Mouse (Mus musculus): ENCODE data around the gene Mpst.
A peak's percentile ranks its signal among the peaks of the same experiment; 100 is the strongest.

Mpst gene

DNA sequence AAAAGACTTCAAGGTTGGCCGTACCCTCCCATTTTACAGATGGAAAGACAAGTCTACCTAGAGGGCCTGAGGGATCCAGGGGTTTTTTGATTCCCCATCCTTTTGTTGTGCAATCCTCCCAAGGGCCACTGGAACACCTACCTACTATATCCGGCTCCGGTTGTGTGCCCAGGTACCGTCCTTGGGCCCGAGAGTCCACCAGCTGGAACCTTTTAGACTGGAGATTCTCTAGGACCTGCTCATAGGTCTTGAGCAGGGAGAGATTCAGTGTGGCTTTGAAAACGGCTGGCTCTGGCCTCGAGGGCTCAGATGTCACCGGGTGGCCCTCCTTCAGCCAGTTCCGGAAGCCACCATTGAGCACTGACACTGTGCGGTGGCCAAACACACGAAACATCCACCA lies 1.1 kb upstream of the Mpst start:
- no peak for DNase-seq

DNA sequence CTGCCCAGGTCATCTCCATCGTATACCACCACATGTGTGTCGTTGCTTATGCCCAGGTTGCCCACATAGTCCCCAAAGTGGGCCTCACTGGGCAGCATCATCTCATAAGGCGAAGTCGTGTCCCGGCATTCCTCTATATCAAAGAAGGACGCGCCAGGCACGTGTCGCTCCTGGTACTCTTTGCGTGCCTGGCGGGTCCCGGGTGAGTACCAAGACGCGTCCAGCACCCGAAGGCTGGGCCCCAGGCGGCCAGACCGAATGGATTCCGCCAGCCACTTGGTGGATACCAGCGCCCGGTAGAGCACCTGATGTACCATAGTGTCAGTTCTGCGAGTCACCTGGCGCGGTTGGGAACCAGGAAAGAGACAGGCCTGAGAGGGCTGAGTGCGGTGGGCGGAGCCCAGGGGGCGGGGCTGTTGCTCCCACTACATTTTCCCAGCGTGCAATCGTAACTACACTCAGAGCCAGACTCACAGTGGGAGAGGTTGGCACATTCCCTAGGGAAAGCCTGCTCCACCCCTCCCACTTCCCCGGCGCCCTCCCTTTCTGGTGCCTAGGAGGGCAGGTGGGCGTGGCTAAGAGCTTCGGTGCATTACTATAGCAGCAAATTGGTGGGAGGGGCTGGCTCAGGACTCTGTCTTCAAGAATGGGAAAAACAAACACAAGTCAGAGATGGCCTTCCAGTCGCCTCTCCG lies 552 bp upstream of the Mpst start, which contains the start of gene Tst:
Gene Tst, minus strand, starts transcription at position 391 of the 695 bp plus-strand sequence.
- peak; percentile 98 for DNase-seq

DNA sequence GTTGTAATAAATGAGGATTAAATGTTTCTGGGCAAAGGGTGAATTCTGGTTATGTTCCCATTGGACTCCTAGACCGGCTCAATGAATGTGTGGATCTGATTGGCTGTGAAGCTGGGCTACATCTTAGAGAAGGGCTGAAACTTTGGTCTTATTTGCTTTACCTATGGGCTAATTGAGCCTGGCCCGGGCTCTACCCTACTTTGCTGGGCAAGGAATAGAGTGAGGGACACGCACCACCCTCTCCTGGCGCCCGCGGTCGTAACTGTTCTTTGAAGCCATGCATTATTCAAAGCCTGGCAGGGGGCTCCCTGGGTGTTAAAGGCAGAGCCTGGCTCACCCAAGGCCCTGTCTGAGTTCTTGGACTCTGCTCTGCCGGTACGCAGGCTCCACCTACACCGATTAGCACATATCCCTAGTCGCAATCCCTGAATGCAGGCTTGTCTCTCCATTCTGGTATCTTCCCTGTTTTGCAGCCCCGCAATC lies 3.4 kb downstream of the Mpst start:
- peak; percentile 76 for DNase-seq

DNA sequence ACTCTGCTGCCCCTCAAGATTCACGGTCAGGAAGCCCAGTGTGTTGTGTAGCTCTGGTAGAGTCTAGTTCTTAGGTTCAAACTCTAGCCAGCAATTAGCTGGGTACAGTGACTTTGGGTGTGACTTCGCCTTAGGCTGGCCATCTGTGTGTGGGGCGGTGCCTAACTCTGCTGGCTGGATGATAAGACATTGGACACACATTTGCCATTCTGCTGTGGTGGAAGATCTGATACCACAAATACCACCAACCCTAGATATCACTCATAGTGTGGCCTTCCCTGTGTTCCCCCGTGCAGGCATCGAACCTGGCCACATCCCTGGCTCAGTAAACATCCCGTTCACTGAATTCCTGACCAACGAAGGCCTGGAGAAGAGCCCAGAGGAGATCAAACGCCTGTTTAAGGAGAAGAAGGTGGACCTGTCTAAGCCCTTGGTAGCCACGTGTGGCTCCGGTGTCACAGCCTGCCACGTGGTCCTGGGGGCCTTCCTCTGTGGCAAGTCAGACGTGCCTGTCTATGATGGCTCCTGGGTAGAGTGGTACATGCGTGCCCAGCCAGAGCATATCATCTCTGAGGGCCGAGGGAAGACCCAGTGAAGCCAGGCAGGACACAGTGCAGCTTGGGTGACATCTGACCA lies 7.0 kb downstream of the Mpst start:
- no peak for DNase-seq

DNA sequence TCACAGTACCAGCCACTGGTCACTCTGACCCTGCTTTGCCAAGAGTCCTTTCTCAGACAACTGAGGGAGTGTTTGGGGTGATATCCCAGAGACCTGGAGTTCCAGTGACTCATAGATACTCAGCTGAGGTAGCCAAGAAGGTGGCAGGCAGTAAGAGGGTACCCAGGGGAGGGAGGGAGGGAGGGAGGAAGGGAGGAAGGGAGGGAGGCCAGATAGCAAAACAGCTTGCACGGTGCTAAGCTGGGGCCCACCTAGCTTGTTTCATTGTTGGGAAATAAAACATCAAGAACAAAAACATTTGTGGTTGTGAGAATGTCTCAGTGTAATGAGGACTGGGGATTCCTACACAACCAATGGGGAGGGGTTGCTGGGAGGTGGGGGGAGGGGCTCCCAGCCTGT lies 7.5 kb downstream of the Mpst start:
- no peak for DNase-seq

DNA sequence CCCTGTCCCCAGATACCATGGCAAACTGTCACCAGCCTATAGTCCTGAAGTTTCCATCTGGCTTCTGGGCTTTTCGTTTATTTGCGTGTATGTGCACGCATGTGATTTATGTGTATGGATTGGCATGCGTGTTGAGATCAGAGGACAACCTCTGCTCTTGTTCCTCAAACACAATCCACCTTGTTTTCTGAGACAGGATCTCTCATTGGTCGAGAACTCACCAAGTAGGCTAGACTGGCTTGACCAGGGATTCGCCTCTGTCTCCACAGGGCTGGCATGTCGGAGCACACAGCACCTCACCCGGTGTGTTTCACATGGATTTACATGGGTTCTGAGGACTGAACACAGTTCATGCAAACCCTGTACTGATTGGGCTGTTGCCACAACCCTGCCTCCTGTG lies 7.9 kb downstream of the Mpst start:
- no peak for DNase-seq

DNA sequence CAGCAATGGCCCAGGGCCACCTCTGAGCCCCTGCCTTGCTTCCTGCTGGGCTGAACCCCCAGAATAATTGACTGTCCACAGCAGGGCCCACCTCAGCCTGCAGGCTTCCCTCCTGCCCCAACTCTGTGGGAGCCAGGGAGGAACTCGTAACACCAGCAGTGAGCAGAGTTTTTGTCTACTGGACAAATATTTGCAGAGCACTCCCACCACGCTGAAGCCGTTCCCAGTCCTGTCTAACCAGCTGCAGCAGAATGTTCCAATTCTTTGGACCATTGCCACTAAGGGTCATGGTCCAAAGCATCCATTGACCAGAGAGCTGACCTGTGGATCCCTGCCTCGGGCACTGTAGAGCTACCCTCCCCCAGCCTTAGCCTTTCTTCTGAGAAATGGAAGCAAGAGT lies 10.7 kb downstream of the Mpst start:
- peak; percentile 81 for DNase-seq

DNA sequence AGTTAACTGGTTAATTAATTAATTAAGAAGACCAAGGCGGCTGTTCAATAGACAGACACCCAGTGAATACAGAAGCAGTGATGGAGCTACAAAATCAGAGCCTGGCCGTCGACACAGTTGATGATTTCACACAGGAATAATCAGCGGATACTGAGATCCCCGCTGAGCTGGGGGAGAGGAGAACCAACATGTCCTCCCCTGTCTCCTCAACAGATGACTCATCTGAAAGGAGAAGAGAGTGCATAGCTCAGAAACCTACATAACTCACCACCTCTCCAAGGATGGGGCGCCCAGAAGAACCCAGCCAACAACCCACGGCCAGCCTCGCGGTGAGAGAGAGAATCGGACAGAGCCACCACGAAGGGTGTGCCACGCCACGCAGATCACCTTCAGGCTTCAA lies 14.2 kb downstream of the Mpst start:
- no peak for DNase-seq

DNA sequence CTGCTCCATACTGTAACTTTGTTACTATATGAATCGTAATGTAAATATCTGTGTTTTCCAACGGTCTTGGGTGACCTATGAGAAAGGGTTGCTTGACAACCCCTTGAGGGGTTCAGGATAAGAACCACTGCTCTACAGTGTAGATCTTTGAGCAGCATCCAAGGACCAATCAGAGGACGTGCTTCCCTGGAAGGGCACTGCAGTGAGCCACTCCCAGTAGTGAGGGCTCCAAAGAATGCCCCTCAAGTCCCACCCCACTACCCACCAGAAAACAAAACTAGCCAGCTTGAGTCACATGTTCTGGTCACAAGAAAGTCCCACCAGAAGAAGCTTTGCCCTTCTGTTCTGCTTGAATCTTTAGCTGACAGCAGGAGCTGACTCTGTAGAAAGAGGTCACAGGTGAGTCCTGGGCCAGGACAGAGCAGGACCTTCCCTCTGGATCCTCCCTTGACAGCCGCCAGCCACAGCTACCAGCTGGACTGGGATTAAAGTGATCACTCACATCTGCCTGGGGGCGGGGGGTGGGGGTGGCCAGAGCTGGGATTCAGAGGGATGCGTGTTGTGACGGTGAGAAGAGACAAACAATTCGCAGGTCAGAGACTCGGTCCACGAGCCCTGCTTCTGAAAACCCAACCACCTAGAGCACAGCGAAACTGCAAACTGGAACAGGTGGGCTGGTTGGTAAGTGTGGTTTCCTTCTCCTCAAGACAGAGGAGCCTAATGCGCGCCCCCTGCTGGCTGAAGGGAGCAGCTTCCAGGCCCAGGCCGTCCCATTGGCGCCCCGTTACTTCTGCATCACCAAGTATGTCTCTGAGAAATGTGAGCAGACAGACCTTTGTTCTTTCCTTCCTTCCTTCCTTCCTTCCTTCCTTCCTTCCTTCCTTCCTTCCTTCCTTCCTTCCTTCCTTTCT lies 16.1 kb downstream of the Mpst start:
- peak; percentile 82 for DNase-seq

DNA sequence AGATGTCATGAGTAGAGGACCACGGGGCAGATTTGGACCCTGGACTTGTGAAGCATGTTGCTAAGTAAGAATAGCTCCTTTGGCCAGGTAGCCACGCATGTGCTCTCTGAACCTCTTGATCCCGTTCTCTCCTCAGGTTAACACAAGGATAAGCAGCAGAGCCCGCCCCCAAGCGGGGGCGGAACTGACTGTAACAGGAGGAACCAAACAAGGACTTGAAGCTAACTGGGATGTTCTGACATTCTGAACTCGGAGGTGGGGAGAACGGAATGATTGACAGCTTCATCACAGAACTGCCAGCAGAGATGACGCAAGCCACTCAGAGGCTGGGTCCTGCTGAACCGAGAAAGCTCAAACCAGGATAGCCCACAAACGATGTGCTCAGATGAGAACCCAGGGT lies 18.3 kb downstream of the Mpst start:
- DNase-seq, result peak; percentile 72

DNA sequence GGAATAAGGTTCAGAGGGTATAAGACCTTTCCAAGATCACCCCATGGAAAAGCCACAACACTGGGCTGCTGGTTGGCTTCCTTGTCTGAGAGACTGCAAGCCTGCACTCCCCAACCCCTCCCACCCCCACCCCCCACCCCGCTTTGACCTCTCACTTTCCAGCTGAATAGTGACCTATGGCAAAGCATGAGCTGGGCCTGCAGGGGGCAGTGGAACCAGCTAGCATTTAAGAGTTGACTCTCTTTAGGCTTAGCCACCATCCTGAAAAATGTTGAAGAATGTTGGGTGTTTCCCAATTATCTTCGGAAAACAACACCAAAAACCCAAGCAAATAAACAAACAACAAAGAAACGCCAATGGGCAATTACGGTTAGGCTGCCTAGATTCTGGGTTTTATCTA lies 19.0 kb downstream of the Mpst start:
- DNase-seq, result no peak

DNA sequence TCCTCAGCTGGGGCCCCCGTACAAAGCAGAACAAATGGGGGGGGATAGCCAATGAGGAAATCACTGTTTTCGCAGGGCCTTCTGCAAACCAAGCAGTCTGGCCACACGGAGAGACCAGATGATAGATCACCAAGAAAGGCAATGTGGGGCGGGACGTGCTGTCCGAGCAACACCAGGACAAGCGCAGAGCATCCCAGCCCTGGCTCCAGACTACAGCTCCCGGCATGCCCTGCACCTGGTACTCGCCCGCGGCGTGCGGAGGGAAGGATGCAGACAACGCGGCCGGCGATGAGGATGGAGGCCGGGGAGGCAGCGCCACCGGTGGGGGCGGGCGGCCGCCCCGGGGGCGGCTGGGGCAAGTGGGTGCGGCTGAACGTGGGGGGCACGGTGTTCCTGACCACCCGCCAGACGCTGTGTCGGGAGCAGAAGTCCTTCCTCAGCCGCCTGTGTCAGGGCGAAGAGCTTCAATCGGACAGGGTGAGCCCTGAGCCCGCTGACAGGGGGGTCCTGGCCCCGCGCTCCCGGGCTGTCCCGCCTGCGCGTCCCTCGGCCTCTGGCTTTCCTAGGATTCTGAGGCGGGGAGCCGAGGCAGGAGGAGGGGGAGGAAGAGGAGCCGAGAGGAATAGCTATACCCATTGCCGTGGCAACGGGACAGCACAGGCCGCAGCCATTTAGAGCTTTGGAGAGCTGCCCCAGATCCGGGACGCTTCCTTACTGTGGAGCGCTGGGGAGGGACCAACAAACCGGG lies 22.3 kb downstream of the Mpst start, which contains the start of gene Kctd17:
Gene Kctd17, plus strand, starts transcription at position 174 of the 748 bp plus-strand sequence.
- peak; percentile 77 for DNase-seq

DNA sequence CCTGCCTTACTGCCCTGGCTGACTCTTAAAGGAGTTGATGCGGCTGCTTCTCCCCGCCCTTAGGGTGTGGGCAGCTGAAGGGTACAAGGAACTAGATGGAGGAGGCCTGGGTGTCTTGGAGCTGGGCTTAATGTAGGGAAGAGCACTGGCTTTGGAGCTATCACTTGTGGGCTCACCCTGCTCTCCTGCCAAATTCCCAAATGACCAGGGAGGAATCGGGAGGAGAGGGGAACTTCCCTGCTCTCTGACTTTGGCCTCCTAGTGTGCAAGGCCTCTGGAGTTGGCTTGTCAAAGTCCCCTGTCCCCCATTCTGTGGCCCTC lies 22.9 kb downstream of the Mpst start:
- no peak for DNase-seq

DNA sequence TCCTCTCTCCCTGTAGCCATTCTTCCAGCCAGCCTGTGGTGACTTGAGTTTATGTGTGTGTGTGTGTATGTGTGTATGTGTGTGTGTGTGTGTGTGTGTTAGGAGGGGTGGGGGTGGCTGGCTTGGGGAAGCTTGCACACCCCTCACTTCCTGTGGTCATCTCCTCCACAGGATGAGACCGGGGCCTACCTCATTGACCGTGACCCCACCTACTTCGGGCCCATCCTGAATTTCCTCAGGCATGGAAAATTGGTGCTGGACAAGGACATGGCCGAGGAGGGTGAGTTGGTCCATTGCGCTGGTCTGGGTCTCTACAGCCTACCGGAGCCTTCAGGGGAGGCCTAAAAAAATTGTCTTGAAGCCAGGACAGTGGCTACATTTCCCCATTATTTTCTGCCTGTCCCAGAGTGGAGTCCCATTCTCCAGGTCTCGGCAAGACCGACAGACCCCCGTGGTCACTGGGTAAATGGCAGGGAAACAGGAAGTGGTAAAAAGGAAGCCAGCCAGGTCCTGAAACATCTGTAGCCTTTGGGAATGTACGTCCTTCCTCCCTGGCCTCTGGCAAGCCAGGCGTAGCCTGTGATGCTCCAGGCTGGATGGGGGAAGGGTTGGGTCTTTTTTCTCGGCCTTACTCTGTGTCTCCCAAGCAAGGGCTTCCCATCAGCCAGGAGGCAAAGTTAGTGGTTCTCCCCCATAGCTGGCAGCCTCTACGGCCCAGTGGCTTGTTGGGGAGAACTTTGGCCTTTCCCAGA lies 23.8 kb downstream of the Mpst start:
- DNase-seq, result no peak

DNA sequence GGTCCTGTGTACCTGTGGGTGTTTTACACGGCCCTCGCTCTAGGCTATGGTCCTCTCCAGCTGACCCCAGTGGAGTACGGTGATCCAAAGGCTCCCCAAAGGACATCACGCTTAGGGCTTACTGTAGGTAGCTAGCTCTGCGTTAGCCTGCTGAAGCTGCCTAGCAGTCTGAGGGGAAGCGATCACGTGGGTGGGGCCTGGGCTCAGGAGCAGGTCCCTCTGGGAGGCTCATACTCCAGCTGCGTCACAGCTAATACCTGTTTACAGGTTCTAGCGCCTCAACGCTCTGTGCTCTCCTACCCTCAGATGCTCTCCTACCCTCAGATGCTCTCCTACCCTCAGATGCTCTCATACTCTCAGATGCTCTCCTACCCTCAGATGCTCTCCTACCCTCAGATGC lies 24.7 kb downstream of the Mpst start:
- DNase-seq, result no peak

DNA sequence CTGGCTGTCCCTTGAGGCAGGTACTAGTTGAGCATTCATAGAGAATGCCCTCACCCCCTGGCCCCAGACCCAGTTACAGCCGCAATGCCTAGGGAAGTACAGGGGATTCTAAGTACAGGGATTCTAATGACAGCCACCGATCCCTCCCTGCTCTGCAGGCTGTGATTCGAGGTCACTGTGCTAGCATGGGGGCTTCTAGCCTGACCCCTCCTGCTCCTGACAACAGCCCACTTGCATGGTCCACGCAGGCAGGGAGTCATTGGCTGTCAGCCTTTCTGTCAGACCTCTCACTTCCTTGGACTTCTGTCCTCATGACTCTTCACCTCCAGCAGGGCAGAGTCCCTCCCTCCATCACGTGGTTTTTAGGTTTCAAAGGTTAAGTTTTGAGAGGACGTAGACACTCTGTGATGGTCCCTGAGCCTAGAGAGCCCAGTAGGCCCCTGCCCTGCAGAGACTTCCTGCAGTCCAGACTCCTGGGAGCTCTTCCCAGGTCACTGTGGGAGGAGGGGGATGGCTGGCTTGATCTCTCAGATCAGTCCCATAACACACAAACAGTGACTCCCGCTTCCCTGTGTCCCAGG lies 25.4 kb downstream of the Mpst start:
- DNase-seq, result peak; percentile 68

DNA sequence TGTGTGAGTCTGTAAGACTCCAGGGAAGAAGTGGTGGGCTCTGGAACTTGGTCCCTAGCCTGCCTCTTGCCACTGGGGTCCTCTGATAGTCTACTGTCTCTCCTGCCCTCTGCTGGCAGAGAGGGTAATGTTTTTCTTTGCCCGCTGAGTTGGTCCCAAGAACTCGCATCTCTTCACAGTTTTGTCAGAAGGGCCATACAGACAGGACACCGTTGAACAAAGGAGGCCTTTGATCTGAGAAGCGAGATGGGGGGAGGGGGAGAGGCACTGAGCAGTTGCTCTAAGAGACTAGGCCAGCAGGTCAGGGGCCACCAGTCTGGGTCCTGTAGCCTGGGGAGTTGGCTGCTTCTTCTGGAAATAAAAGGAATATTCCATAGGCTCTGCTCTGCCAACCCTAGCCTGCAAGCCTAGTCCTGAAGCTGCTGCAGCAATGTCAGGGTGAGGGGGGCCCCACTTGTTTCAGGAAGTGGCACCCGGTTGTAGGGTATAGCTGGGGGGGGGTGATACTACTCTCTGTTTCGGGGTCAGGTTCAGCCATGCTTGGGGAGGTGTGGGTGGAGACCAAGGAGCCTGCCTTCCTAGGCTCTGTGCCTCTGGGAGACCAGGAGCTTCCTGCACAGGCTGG lies 28.8 kb downstream of the Mpst start:
- no peak for DNase-seq

DNA sequence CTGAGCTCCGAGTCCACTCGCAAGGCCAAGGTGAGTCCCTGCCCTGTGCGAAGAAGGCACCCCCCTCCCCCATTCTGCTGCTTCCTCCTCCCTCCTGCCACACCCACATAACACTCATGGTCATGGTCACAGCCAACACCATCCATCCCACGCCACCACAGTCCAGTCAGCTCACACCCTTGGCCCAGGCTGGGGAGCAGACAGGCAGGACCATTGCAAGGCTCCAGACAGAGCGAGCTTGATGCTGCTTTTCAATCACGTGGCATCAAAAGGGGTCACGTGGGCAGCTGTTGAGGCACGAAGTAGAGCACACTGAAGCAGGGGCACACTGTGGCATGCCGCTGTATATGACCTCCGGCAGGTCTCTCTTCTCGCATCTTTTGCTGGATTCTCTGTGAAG lies 29.5 kb downstream of the Mpst start:
- DNase-seq, result no peak

DNA sequence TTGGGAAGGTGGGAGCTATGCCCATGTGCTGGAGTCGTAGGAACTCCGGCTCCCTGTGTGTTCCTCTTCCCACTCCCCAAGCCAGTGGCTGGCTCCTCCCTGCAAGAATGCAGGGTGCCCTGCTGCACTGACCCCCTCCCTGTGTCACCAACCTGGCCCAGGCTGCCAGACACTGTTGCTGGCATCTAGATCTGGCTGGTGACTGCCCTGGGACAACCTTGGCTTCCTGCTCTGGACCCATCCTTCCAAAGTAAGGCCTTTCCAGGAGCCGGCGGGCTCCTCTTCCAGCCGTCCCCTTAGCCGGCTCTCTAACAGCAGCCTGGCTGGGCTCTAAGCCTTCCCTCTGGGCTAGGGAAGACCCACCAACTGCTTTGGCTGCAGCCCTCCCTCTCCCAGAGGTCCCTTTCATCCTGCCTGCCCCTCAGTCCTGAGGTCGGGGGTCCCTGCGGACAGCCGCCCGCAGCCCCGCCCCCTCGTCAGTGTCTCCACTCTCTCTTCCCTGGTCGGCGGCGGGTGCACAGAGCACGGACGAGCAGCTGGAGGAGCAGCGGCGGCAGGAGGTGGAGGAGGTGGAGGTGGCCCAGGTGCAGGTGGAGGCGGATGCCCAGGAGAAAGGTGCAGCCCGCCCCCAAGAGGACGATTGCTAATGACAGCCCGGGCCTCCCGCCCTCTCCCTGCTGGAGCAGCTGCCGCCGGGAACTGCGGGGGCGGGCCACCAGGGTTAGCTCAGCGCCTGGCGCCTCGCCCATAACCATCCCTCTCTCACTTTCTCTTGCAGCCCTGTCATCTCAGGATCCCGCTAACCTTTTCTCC lies 30.4 kb downstream of the Mpst start:
- DNase-seq, result peak; percentile 70
